Mouse (Mus musculus): ENCODE data around the gene Slc2a9. TPM values are rescaled to one million over a fixed set of nuclear protein-coding genes. Genes with fewer than 3 reads are reported as not detected.

Slc2a9 gene
- polyA plus RNA-seq, 1 experiment: not detected

DNA sequence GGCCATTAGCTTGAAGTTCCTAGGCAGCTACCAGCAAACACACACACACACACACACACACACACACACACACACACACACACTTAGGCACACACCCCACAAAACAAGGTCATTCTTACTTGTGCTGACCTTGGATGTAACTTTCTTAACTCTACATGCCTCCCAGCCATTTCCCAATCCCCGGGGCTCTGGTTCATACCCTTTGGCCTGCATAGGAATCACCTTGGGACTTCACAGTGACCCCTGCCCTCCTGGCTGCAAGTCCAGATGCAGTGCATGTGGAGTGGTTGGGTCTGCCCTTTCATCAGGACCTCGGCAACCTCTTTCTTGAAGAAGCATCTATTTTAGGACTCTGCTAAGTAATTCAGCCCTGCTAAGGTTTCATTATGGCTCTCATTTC, 197.7 kb downstream of the Slc2a9 start:
- no peak for TF ChIP-seq POLR2A (IDR thresholded peaks at IDR 0.05; ENCODE audit: insufficient read depth, low read length)
- no peak for TF ChIP-seq EP300 (IDR thresholded peaks at IDR 0.05; ENCODE audit: insufficient read depth, low read depth, low read length)
- TF ChIP-seq CTCF (IDR thresholded peaks at IDR 0.05; ENCODE audit: low read depth, low read length): no peak
- Histone ChIP-seq H3K9ac (ENCODE audit: low read depth, poor library complexity, severe bottlenecking) (no peak overlapping the region), H3K4me1 (ENCODE audit: control insufficient read depth, insufficient read depth, low read length) (no peaks in the 10 kb centered on the region), H3K27ac (ENCODE audit: insufficient read depth, low read length) (no peak overlapping the region), H3K36me3 (ENCODE audit: control insufficient read depth, insufficient read depth, low read length, poor library complexity, severe bottlenecking) (no peaks in the 10 kb centered on the region), H3K27me3 (ENCODE audit: control insufficient read depth, insufficient read depth, low read length, poor library complexity, severe bottlenecking) (no peaks in the 10 kb centered on the region), H3K9me3 (replicated peaks; ENCODE audit: control insufficient read depth, insufficient read depth, low read length, poor library complexity, severe bottlenecking) (no peaks in the 10 kb centered on the region), H3K4me3 (ENCODE audit: low read depth, low read length) (no peak overlapping the region)

GRCm38 (mm10) chr5:38302651-38303050, 200.3 kb downstream of the Slc2a9 start:
- H3K9ac ChIP-seq (ENCODE audit: low read depth, poor library complexity, severe bottlenecking): no peak overlapping the region
- no peak overlapping the region for H3K27ac ChIP-seq (ENCODE audit: insufficient read depth, low read length)
- H3K4me1 ChIP-seq (ENCODE audit: control insufficient read depth, insufficient read depth, low read length): no peaks in the 10 kb centered on the region
- no peak for TF ChIP-seq CTCF (IDR thresholded peaks at IDR 0.05; ENCODE audit: low read depth, low read length)
- no peak for TF ChIP-seq POLR2A (IDR thresholded peaks at IDR 0.05; ENCODE audit: insufficient read depth, low read length)
- TF ChIP-seq EP300 (IDR thresholded peaks at IDR 0.05; ENCODE audit: insufficient read depth, low read depth, low read length): peak; percentile 49; the same call in 1 of the 2 replicates
- H3K4me3 ChIP-seq (ENCODE audit: low read depth, low read length): no peak overlapping the region
- no peaks in the 10 kb centered on the region for H3K9me3 ChIP-seq (replicated peaks; ENCODE audit: control insufficient read depth, insufficient read depth, low read length, poor library complexity, severe bottlenecking)
- no peaks in the 10 kb centered on the region for H3K36me3 ChIP-seq (ENCODE audit: control insufficient read depth, insufficient read depth, low read length, poor library complexity, severe bottlenecking)
- no peaks in the 10 kb centered on the region for H3K27me3 ChIP-seq (ENCODE audit: control insufficient read depth, insufficient read depth, low read length, poor library complexity, severe bottlenecking)

DNA sequence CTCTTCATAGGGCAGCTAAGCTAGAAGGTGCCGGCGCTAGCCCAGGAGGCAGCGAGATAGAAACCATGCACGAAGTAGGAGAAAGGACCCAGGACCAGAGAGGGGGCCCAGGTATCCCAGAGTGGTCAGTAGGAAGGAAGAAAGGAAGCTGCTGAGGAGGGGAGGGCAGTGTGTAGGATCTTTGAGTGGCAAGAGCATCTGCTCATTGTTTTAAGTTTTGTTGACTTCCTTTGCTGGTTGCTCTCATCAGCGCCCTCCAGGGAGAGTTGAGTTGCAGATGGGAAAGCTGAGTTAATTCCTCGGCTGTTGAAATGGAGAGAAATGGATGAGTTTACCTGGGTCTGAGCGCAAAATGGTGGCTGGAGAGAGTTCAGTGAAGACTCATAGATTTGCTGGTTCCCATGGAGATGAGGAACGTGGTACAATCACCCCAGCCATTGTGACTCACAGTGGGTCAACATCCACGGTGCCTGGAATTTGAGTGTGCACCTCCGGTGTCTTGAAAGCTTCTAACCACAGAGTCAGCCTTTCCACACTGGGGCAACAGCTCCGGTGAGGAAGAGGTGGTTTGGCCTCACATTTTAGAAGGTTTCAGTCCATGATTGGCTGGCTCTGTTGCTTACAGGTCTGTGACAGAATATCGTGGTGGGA, 201.1 kb downstream of the Slc2a9 start:
- Histone ChIP-seq H3K27me3 (ENCODE audit: control insufficient read depth, insufficient read depth, low read length, poor library complexity, severe bottlenecking) (no peaks in the 10 kb centered on the region), H3K36me3 (ENCODE audit: control insufficient read depth, insufficient read depth, low read length, poor library complexity, severe bottlenecking) (no peaks in the 10 kb centered on the region), H3K4me3 (ENCODE audit: low read depth, low read length) (no peak overlapping the region), H3K4me1 (ENCODE audit: control insufficient read depth, insufficient read depth, low read length) (no peaks in the 10 kb centered on the region), H3K9me3 (replicated peaks; ENCODE audit: control insufficient read depth, insufficient read depth, low read length, poor library complexity, severe bottlenecking) (no peaks in the 10 kb centered on the region), H3K9ac (ENCODE audit: low read depth, poor library complexity, severe bottlenecking) (no peak overlapping the region), H3K27ac (ENCODE audit: insufficient read depth, low read length) (no peak overlapping the region)
- TF ChIP-seq CTCF (IDR thresholded peaks at IDR 0.05; ENCODE audit: low read depth, low read length) (no peak), POLR2A (IDR thresholded peaks at IDR 0.05; ENCODE audit: insufficient read depth, low read length) (no peak), EP300 (IDR thresholded peaks at IDR 0.05; ENCODE audit: insufficient read depth, low read depth, low read length) (no peak)

Other genes with a start within 250 kb of the Slc2a9 start
- gene Tmem128, start 243.0 kb downstream of the Slc2a9 start, polyA plus RNA-seq (2011; ENCODE audit: insufficient read depth, insufficient read length, low read depth, missing spikeins): 23.4 and 23.9 TPM in 2 replicates
- gene Otop1, start 227.2 kb downstream of the Slc2a9 start, polyA plus RNA-seq (2011; ENCODE audit: insufficient read depth, insufficient read length, low read depth, missing spikeins): not detected in 2 replicates
- gene Drd5, start 183.8 kb downstream of the Slc2a9 start, polyA plus RNA-seq (2011; ENCODE audit: insufficient read depth, insufficient read length, low read depth, missing spikeins): not detected in 2 replicates
- gene Wdr1, start 60.1 kb upstream of the Slc2a9 start, polyA plus RNA-seq (2011; ENCODE audit: insufficient read depth, insufficient read length, low read depth, missing spikeins): 73.0 and 79.0 TPM in 2 replicates
- 21.6 and 26.6 TPM in 2 replicates for gene Zfp518b, start 181.7 kb upstream of the Slc2a9 start, polyA plus RNA-seq (2011; ENCODE audit: insufficient read depth, insufficient read length, low read depth, missing spikeins)

Data from ES-Bruce4 (cell line).